Mouse (Mus musculus): ENCODE measurements around the gene Mpig6b. TPM values are rescaled to one million over a fixed set of nuclear protein-coding genes. Genes with fewer than 3 reads are reported as not detected.

Mpig6b gene
- polyA plus RNA-seq, 1 experiment, result not detected

DNA sequence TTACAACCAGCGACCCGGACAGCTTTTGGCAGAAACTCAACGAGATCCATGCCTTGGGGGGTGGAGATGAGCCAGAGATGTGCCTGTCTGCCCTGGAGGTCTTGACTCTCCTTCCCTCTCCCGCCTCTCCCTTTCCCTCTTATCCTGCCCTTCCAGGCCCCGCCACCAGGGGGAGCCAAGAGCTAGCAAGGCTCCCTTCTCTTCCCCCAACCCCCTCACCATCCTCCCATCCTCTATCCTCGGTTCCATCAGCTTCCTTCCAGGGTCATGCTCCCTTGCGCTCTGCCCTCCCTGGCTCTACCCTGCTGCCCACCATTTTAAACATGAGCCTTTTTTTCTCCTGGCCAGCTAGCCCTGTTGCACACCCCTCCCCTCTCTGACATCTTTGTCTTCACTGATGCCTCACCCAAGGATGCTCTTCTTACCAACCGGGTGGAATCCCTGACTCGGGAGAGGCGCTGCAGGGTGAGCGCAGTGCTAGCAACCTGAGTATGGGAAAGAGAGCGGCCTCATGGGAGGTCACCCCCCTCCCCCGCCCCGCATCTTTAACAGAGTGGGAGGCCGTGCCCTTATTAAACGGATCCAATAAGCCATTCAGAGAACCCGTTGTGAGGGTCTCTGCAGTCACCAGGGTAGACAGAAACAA lies 44.7 kb downstream of the Mpig6b start:
- Histone ChIP-seq H3K27ac (ENCODE audit: insufficient read depth, low read depth, low read length) (no peak overlapping the region), H3K4me1 (ENCODE audit: control insufficient read depth, insufficient read depth, low read length) (peaks cover 26% of the 10 kb centered on the region), H3K4me3 (ENCODE audit: insufficient read depth, low read length) (no peak overlapping the region)
- no peak for TF ChIP-seq POLR2A (IDR thresholded peaks at IDR 0.05; ENCODE audit: borderline replicate concordance, low read depth, low read length)
- peak; percentile 92 for TF ChIP-seq CTCF (IDR thresholded peaks at IDR 0.05; ENCODE audit: low read depth, low read length)

DNA sequence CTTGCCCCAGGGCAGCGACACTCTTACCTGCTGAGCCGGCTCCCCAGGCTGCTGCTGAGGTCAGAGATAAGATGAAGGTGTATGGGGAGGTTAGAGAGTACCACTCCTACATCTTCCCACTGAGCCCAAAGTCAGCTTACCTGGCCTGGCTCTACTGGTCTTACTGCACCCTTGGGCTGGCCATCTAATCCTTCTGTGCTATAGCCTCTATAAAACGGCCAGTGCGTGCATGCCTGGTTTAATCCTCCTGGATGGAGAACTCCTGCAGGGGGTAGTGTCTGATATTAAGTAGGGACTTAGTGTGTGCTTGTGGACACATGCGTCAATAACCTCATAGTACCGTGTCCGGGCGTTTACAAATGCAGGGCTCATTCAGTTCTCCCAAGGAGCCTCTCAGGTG lies 45.4 kb downstream of the Mpig6b start:
- TF ChIP-seq CTCF (IDR thresholded peaks at IDR 0.05; ENCODE audit: low read depth, low read length) (no peak), POLR2A (IDR thresholded peaks at IDR 0.05; ENCODE audit: borderline replicate concordance, low read depth, low read length) (no peak)
- peaks cover 26% of the 10 kb centered on the region for H3K4me1 ChIP-seq (ENCODE audit: control insufficient read depth, insufficient read depth, low read length)
- no peak overlapping the region for H3K4me3 ChIP-seq (ENCODE audit: insufficient read depth, low read length)
- no peak overlapping the region for H3K27ac ChIP-seq (ENCODE audit: insufficient read depth, low read depth, low read length)

DNA sequence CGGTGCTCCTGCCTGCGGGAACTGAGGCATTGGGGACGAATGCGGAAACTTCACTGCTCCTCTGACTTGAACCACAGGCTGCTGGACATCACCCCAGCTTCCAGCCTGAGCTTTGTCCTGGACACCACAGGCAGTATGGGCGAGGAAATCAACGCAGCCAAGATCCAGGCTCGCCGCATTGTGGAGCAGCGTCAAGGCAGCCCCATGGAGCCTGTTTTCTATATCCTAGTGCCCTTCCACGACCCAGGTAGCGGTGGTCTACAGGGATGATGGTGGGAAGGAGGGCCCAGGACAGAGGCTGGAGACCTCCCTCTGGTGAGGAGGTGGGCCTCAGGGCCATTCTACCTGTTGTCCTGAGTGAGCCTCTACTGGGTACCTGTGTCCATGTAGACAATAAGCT lies 46.1 kb downstream of the Mpig6b start:
- TF ChIP-seq POLR2A (IDR thresholded peaks at IDR 0.05; ENCODE audit: borderline replicate concordance, low read depth, low read length) (no peak), CTCF (IDR thresholded peaks at IDR 0.05; ENCODE audit: low read depth, low read length) (no peak)
- peaks cover 23% of the 10 kb centered on the region for H3K4me1 ChIP-seq (ENCODE audit: control insufficient read depth, insufficient read depth, low read length)
- no peak overlapping the region for H3K4me3 ChIP-seq (ENCODE audit: insufficient read depth, low read length)
- no peak overlapping the region for H3K27ac ChIP-seq (ENCODE audit: insufficient read depth, low read depth, low read length)

DNA sequence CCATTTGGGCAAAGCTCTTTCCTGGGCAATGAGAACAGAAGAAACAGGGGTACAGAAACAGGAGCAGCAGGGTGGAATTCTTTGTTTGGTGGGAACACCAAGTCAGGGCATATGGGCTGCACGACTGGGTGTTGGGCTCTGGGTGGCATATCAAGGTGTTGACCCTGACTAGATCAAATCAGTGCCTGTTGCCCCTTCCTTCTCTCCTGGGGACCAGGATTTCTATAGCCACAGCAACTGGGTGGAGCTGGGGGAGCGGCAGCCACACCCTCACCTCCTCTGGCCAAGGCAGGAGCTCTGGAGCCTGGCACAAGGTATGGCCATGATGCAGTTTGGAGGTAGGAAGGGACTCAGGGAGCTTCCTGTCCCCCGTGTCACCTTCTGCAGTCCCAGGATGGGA lies 47.8 kb downstream of the Mpig6b start:
- Histone ChIP-seq H3K27ac (ENCODE audit: insufficient read depth, low read depth, low read length) (no peak overlapping the region), H3K4me1 (ENCODE audit: control insufficient read depth, insufficient read depth, low read length) (peaks cover 7% of the 10 kb centered on the region), H3K4me3 (ENCODE audit: insufficient read depth, low read length) (no peak overlapping the region)
- TF ChIP-seq CTCF (IDR thresholded peaks at IDR 0.05; ENCODE audit: low read depth, low read length), result no peak
- no peak for TF ChIP-seq POLR2A (IDR thresholded peaks at IDR 0.05; ENCODE audit: borderline replicate concordance, low read depth, low read length)

DNA sequence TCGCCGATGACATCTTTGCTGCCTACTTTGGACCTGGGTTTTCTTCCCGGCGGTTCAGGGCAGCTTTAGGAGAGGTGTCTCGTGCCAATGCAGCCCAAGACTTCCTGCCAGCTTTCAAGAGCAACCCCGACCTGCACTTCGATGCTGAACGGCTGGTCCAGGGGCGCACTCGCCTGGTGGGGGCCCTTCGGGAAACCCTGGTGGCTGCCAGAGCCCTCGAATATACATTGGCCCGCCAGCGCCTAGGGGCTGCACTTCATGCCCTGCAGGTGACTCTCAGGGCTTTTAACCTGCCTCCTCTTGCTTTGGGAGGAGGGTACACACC lies 48.3 kb downstream of the Mpig6b start:
- no peak for TF ChIP-seq POLR2A (IDR thresholded peaks at IDR 0.05; ENCODE audit: borderline replicate concordance, low read depth, low read length)
- no peak for TF ChIP-seq CTCF (IDR thresholded peaks at IDR 0.05; ENCODE audit: low read depth, low read length)
- no peak overlapping the region for H3K27ac ChIP-seq (ENCODE audit: insufficient read depth, low read depth, low read length)
- H3K4me1 ChIP-seq (ENCODE audit: control insufficient read depth, insufficient read depth, low read length), result peaks cover 6% of the 10 kb centered on the region
- H3K4me3 ChIP-seq (ENCODE audit: insufficient read depth, low read length), result no peak overlapping the region

DNA sequence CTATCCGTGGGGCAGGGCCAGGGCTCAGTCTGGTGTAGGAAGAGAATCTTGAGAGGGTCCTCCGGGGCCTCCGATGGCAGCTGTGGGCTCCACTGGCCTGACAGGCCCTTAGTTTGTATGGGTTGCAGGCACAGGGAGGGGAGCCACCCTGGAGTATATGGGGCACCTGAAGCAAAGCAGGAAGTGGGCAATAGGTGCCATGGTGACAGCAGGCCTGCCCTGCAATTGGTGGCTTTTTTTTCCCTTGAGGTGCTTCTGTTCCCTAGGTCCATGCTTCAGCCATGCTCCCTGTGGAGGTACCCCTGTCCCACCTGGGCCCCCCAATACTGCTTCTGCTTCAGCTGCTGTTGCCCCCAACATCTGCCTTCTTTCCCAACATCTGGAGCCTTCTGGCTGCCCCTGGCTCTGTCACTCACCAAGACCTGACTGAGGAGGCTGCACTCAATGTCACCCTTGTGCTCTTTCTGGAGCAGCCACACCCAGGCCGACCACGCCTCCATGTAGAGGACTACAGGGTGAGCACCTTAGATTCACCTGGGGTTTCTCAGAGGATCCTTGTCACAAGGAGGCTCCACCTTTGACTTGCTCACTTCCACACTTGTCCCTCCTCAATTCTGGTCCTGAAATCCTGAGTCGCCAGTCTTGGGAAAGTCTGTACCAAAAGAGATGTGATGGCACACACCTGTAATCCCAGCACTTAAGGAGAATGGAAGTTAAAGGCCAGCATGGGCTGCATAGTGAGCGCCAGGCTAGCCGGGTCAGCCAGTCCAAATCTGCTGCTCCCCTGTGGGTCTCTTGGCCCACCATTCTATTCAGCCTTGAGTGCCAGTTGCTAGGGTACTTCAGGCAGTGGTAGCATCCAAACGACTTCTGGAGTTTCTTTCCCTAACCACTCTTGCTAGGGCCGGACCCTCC lies 48.9 kb downstream of the Mpig6b start:
- H3K4me1 ChIP-seq (ENCODE audit: control insufficient read depth, insufficient read depth, low read length), result peaks cover 6% of the 10 kb centered on the region
- TF ChIP-seq CTCF (IDR thresholded peaks at IDR 0.05; ENCODE audit: low read depth, low read length) (no peak), POLR2A (IDR thresholded peaks at IDR 0.05; ENCODE audit: borderline replicate concordance, low read depth, low read length) (no peak)
- no peak overlapping the region for H3K27ac ChIP-seq (ENCODE audit: insufficient read depth, low read depth, low read length)
- no peak overlapping the region for H3K4me3 ChIP-seq (ENCODE audit: insufficient read depth, low read length)

DNA sequence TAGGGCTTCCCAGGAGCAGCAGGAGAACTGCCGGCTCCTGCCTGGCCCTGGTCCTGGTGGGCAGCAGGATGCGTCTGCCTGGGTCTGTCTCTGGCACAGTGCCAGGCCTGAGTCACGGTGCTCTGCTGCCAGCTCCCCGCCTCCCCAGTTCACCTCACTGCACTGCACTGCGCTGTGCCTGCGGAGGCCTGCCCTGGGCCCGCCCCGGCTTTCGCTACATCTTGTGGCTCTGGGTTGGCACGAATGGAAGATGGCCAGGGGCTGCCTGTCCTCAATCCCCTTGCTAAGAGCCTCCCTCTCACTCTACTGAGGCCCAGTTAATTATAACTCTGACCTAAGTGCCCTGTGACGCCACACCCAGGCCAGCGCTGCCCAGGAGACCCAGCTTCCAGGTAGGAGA lies 49.6 kb downstream of the Mpig6b start, which contains the start of gene Vwa7:
TSS of gene Vwa7 (plus strand) at position 204 of the 400 bp plus-strand sequence.
- Histone ChIP-seq H3K4me3 (ENCODE audit: insufficient read depth, low read length) (no peak within 1 kb of the TSS), H3K27ac (ENCODE audit: insufficient read depth, low read depth, low read length) (no peak within 1 kb of the TSS), H3K4me1 (ENCODE audit: control insufficient read depth, insufficient read depth, low read length) (peaks cover 2% of the 10 kb centered on the region)
- TF ChIP-seq POLR2A (IDR thresholded peaks at IDR 0.05; ENCODE audit: borderline replicate concordance, low read depth, low read length) (no peak), CTCF (IDR thresholded peaks at IDR 0.05; ENCODE audit: low read depth, low read length) (no peak)

DNA sequence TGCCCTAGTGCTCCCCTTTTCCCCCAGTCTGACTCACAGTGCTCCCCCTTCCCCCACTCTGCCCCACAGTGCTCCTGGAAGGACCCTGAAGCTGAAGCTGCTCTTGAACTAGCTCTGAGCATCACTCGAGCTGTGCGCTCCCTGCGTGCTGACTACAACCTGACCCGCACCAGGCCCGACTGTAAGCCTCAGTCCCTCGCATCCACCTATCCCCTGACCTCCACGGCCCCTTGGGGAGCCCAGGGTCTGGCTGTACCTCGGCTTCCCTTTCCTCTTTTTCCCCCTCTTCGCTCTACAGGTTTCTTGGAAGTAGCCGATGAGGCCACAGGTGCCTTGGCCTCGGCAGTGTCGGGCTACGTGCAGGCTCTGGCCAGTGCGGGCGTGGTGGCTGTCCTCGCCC lies 50.7 kb downstream of the Mpig6b start:
- no peak overlapping the region for H3K4me3 ChIP-seq (ENCODE audit: insufficient read depth, low read length)
- H3K4me1 ChIP-seq (ENCODE audit: control insufficient read depth, insufficient read depth, low read length), result no peaks in the 10 kb centered on the region
- TF ChIP-seq POLR2A (IDR thresholded peaks at IDR 0.05; ENCODE audit: borderline replicate concordance, low read depth, low read length) (no peak), CTCF (IDR thresholded peaks at IDR 0.05; ENCODE audit: low read depth, low read length) (no peak)
- no peak overlapping the region for H3K27ac ChIP-seq (ENCODE audit: insufficient read depth, low read depth, low read length)

DNA sequence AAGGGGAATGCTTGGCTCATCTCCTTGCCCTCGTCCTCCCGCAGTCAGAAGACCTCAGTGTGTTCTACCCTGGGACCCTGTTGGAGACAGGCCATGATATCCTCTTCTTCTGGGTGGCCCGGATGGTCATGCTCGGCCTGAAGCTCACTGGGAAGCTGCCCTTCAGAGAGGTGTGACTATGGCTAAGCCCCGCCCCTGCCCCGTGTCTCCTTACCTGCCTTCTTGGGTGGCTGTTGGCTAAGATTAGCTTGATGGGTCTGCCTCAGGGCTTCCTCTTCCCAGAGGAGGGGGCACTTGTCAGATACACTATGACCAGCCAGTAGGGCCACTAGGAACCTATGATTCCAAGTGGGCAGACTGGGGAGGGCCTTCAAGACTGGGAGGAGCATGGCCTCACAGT lies 52.8 kb downstream of the Mpig6b start:
- no peaks in the 10 kb centered on the region for H3K4me1 ChIP-seq (ENCODE audit: control insufficient read depth, insufficient read depth, low read length)
- no peak overlapping the region for H3K4me3 ChIP-seq (ENCODE audit: insufficient read depth, low read length)
- no peak overlapping the region for H3K27ac ChIP-seq (ENCODE audit: insufficient read depth, low read depth, low read length)
- TF ChIP-seq CTCF (IDR thresholded peaks at IDR 0.05; ENCODE audit: low read depth, low read length) (no peak), POLR2A (IDR thresholded peaks at IDR 0.05; ENCODE audit: borderline replicate concordance, low read depth, low read length) (no peak)

Other genes with a start within 250 kb of the Mpig6b start
- 33.8 and 44.1 TPM in 2 replicates for gene Stk19, start 229.2 kb downstream of the Mpig6b start, polyA plus RNA-seq (2012; ENCODE audit: insufficient read depth, insufficient read length, missing spikeins)
- gene Dxo, start 229.2 kb downstream of the Mpig6b start, polyA plus RNA-seq (2012; ENCODE audit: insufficient read depth, insufficient read length, missing spikeins), result 30.8 and 38.9 TPM in 2 replicates
- gene Skiv2l, start 216.0 kb downstream of the Mpig6b start, polyA plus RNA-seq (2012; ENCODE audit: insufficient read depth, insufficient read length, missing spikeins), result 37.8 and 40.2 TPM in 2 replicates
- gene Nelfe, start 215.8 kb downstream of the Mpig6b start, polyA plus RNA-seq (2012; ENCODE audit: insufficient read depth, insufficient read length, missing spikeins), result 48.9 and 56.8 TPM in 2 replicates
- 12.0 and 13.3 TPM in 2 replicates for gene Cfb, start 203.7 kb downstream of the Mpig6b start, polyA plus RNA-seq (2012; ENCODE audit: insufficient read depth, insufficient read length, missing spikeins)
- gene Zbtb12, start 186.7 kb downstream of the Mpig6b start, polyA plus RNA-seq (2012; ENCODE audit: insufficient read depth, insufficient read length, missing spikeins), result 4.0 and 4.6 TPM in 2 replicates
- gene Gm20547, start 184.1 kb downstream of the Mpig6b start, polyA plus RNA-seq (2012; ENCODE audit: insufficient read depth, insufficient read length, missing spikeins), result 0.27 TPM in 1 of 2 replicates, not detected in the other
- gene C2, start 167.9 kb downstream of the Mpig6b start, polyA plus RNA-seq (2012; ENCODE audit: insufficient read depth, insufficient read length, missing spikeins), result not detected in 2 replicates
- 145 and 150 TPM in 2 replicates for gene Ehmt2, start 167.7 kb downstream of the Mpig6b start, polyA plus RNA-seq (2012; ENCODE audit: insufficient read depth, insufficient read length, missing spikeins)
- gene Slc44a4, start 151.7 kb downstream of the Mpig6b start, polyA plus RNA-seq (2012; ENCODE audit: insufficient read depth, insufficient read length, missing spikeins), result not detected in 2 replicates
- gene Neu1, start 134.9 kb downstream of the Mpig6b start, polyA plus RNA-seq (2012; ENCODE audit: insufficient read depth, insufficient read length, missing spikeins), result 73.6 and 73.9 TPM in 2 replicates
- gene Hspa1b, start 106.9 kb downstream of the Mpig6b start, polyA plus RNA-seq (2012; ENCODE audit: insufficient read depth, insufficient read length, missing spikeins), result 1.2 and 1.5 TPM in 2 replicates
- not detected in 2 replicates for gene Gm20481, start 96.3 kb downstream of the Mpig6b start, polyA plus RNA-seq (2012; ENCODE audit: insufficient read depth, insufficient read length, missing spikeins)
- 1.3 TPM in 2 replicates for gene Hspa1a, start 94.0 kb downstream of the Mpig6b start, polyA plus RNA-seq (2012; ENCODE audit: insufficient read depth, insufficient read length, missing spikeins)
- not detected in 2 replicates for gene Hspa1l, start 93.5 kb downstream of the Mpig6b start, polyA plus RNA-seq (2012; ENCODE audit: insufficient read depth, insufficient read length, missing spikeins)
- 37.1 and 44.0 TPM in 2 replicates for gene Lsm2, start 84.3 kb downstream of the Mpig6b start, polyA plus RNA-seq (2012; ENCODE audit: insufficient read depth, insufficient read length, missing spikeins)
- 28.4 and 35.2 TPM in 2 replicates for gene Vars, start 65.2 kb downstream of the Mpig6b start, polyA plus RNA-seq (2012; ENCODE audit: insufficient read depth, insufficient read length, missing spikeins)
- gene Vwa7, start 49.6 kb downstream of the Mpig6b start, polyA plus RNA-seq (2012; ENCODE audit: insufficient read depth, insufficient read length, missing spikeins), result 0.31 and 0.34 TPM in 2 replicates
- not detected in 2 replicates for gene Sapcd1, start 38.2 kb downstream of the Mpig6b start, polyA plus RNA-seq (2012; ENCODE audit: insufficient read depth, insufficient read length, missing spikeins)
- gene Msh5, start 19.4 kb downstream of the Mpig6b start, polyA plus RNA-seq (2012; ENCODE audit: insufficient read depth, insufficient read length, missing spikeins), result 2.4 and 3.2 TPM in 2 replicates
- gene Clic1, start 16.2 kb downstream of the Mpig6b start, polyA plus RNA-seq (2012; ENCODE audit: insufficient read depth, insufficient read length, missing spikeins), result 357 and 381 TPM in 2 replicates
- 9.0 and 10.9 TPM in 2 replicates for gene Ddah2, start 7.1 kb downstream of the Mpig6b start, polyA plus RNA-seq (2012; ENCODE audit: insufficient read depth, insufficient read length, missing spikeins)
- not detected in 2 replicates for gene Ly6g6c, start 796 bp downstream of the Mpig6b start, polyA plus RNA-seq (2012; ENCODE audit: insufficient read depth, insufficient read length, missing spikeins)
- gene Ly6g6e, start 10.7 kb upstream of the Mpig6b start, polyA plus RNA-seq (2012; ENCODE audit: insufficient read depth, insufficient read length, missing spikeins), result not detected in 2 replicates
- 1.0 TPM in 1 of 2 replicates, not detected in the other for gene Ly6g6d, start 11.9 kb upstream of the Mpig6b start, polyA plus RNA-seq (2012; ENCODE audit: insufficient read depth, insufficient read length, missing spikeins)
- gene Ly6g6f, start 19.4 kb upstream of the Mpig6b start, polyA plus RNA-seq (2012; ENCODE audit: insufficient read depth, insufficient read length, missing spikeins), result not detected in 2 replicates
- gene Abhd16a, start 23.1 kb upstream of the Mpig6b start, polyA plus RNA-seq (2012; ENCODE audit: insufficient read depth, insufficient read length, missing spikeins), result 39.8 and 40.7 TPM in 2 replicates
- not detected in 2 replicates for gene Ly6g5c, start 42.1 kb upstream of the Mpig6b start, polyA plus RNA-seq (2012; ENCODE audit: insufficient read depth, insufficient read length, missing spikeins)
- 0.54 and 0.92 TPM in 2 replicates for gene Ly6g5b, start 49.2 kb upstream of the Mpig6b start, polyA plus RNA-seq (2012; ENCODE audit: insufficient read depth, insufficient read length, missing spikeins)
- 24.6 and 29.1 TPM in 2 replicates for gene Gpank1, start 55.3 kb upstream of the Mpig6b start, polyA plus RNA-seq (2012; ENCODE audit: insufficient read depth, insufficient read length, missing spikeins)
- gene Csnk2b, start 55.9 kb upstream of the Mpig6b start, polyA plus RNA-seq (2012; ENCODE audit: insufficient read depth, insufficient read length, missing spikeins), result 136 and 143 TPM in 2 replicates
- 29.2 and 30.4 TPM in 2 replicates for gene D17H6S53E, start 60.2 kb upstream of the Mpig6b start, polyA plus RNA-seq (2012; ENCODE audit: insufficient read depth, insufficient read length, missing spikeins)
- gene Apom, start 65.9 kb upstream of the Mpig6b start, polyA plus RNA-seq (2012; ENCODE audit: insufficient read depth, insufficient read length, missing spikeins), result not detected in 2 replicates
- gene Bag6, start 69.0 kb upstream of the Mpig6b start, polyA plus RNA-seq (2012; ENCODE audit: insufficient read depth, insufficient read length, missing spikeins), result 151 and 166 TPM in 2 replicates
- gene Prrc2a, start 98.7 kb upstream of the Mpig6b start, polyA plus RNA-seq (2012; ENCODE audit: insufficient read depth, insufficient read length, missing spikeins), result 136 and 162 TPM in 2 replicates
- 420 and 469 TPM in 2 replicates for gene Aif1, start 109.9 kb upstream of the Mpig6b start, polyA plus RNA-seq (2012; ENCODE audit: insufficient read depth, insufficient read length, missing spikeins)
- gene Lst1, start 122.3 kb upstream of the Mpig6b start, polyA plus RNA-seq (2012; ENCODE audit: insufficient read depth, insufficient read length, missing spikeins), result 811 and 856 TPM in 2 replicates
- not detected in 2 replicates for gene Ltb, start 128.3 kb upstream of the Mpig6b start, polyA plus RNA-seq (2012; ENCODE audit: insufficient read depth, insufficient read length, missing spikeins)
- 11.9 and 12.8 TPM in 2 replicates for gene Tnf, start 135.8 kb upstream of the Mpig6b start, polyA plus RNA-seq (2012; ENCODE audit: insufficient read depth, insufficient read length, missing spikeins)
- gene Lta, start 139.2 kb upstream of the Mpig6b start, polyA plus RNA-seq (2012; ENCODE audit: insufficient read depth, insufficient read length, missing spikeins), result not detected in 2 replicates
- gene Gm16181, start 154.7 kb upstream of the Mpig6b start, polyA plus RNA-seq (2012; ENCODE audit: insufficient read depth, insufficient read length, missing spikeins), result not detected in 2 replicates
- 11.2 and 15.1 TPM in 2 replicates for gene Atp6v1g2, start 167.5 kb upstream of the Mpig6b start, polyA plus RNA-seq (2012; ENCODE audit: insufficient read depth, insufficient read length, missing spikeins)
- gene Nfkbil1, start 169.6 kb upstream of the Mpig6b start, polyA plus RNA-seq (2012; ENCODE audit: insufficient read depth, insufficient read length, missing spikeins), result 15.5 and 15.7 TPM in 2 replicates
- gene Ddx39b, start 175.6 kb upstream of the Mpig6b start, polyA plus RNA-seq (2012; ENCODE audit: insufficient read depth, insufficient read length, missing spikeins), result 164 and 169 TPM in 2 replicates
- 2,808 and 2,856 TPM in 2 replicates for gene H2-D1, start 196.5 kb upstream of the Mpig6b start, polyA plus RNA-seq (2012; ENCODE audit: insufficient read depth, insufficient read length, missing spikeins)